Mouse (Mus musculus) C2C12 (cell line): ENCODE results near the gene Prkce. TPM values are rescaled to one million over a fixed set of nuclear protein-coding genes. Genes with fewer than 3 reads are reported as not detected.

Source experiments
- H3K27me3 ChIP-seq: one replicate; pipeline ENCODE4 v1.6.1; 2011; ENCODE audit not compliant: control insufficient read depth, insufficient read depth, insufficient read length
- H3K36me3 ChIP-seq: one replicate; pipeline ENCODE4 v1.6.1; 2011; ENCODE audit not compliant: control insufficient read depth, insufficient read depth
- H3K4me3 ChIP-seq: one replicate; pipeline ENCODE4 v1.5.1; 2011; ENCODE audit warnings: mild to moderate bottlenecking, control low read depth; ENCODE audit not compliant: poor library complexity, insufficient read depth, severe bottlenecking
- H3K79me2 ChIP-seq: one replicate; pipeline ENCODE4 v1.6.1; 2011; ENCODE audit not compliant: control insufficient read depth, insufficient read depth
- H3K79me3 ChIP-seq: one replicate; pipeline ENCODE4 v1.6.1; 2011; ENCODE audit warnings: low read depth, control low read depth
- H3ac ChIP-seq: one replicate; pipeline ENCODE3; 2011; ENCODE audit warnings: low read depth; ENCODE audit not compliant: control insufficient read depth, insufficient read length
- CEBPB ChIP-seq: IDR thresholded peaks from one replicate; pipeline ENCODE4 v1.6.1; 2011; ENCODE audit warnings: low read depth, mild to moderate bottlenecking, control low read depth, moderate library complexity
- CTCF ChIP-seq: IDR thresholded peaks from one replicate; pipeline ENCODE4 v1.5.1; 2011; ENCODE audit not compliant: control insufficient read depth, insufficient read depth, insufficient read length
- FOSL1 ChIP-seq: IDR thresholded peaks from one replicate; pipeline ENCODE4 v1.8.0; 2011; ENCODE audit warnings: mild to moderate bottlenecking, low read length; ENCODE audit not compliant: poor library complexity, insufficient read depth, severe bottlenecking
- MAX ChIP-seq: IDR thresholded peaks from one replicate; pipeline ENCODE4 v1.6.1; 2011; ENCODE audit warnings: mild to moderate bottlenecking, control low read depth
- MYOD1 ChIP-seq: IDR thresholded peaks from one replicate; pipeline ENCODE4 v1.6.1; 2011; ENCODE audit warnings: low read depth; ENCODE audit not compliant: control insufficient read depth, insufficient read length
- MYOG ChIP-seq: IDR thresholded peaks from one replicate; pipeline ENCODE4 v1.6.1; 2011; ENCODE audit not compliant: control insufficient read depth, insufficient read length; ENCODE audit errors: extremely low read depth
- USF1 ChIP-seq: IDR thresholded peaks from one replicate; pipeline ENCODE4 v1.6.1; 2011; ENCODE audit warnings: low read depth, mild to moderate bottlenecking, control low read depth, moderate library complexity
- polyA plus RNA-seq: library from polyadenylated mRNA; unstranded; fragments of >200 nt; fragmentation: generic; extraction: Trizol; gene quantifications from one replicate; pipeline ENCODE4 v1.2.1, GENCODE M21; 2012; ENCODE audit warnings: missing spikeins

The Prkce gene
- polyA plus RNA-seq, 1 experiment: 1.4 TPM

- Histone ChIP-seq H3K4me3 (no peak overlapping the region), H3K36me3 (no peaks in the 10 kb centered on the region), H3K79me2 (no peaks in the 10 kb centered on the region), H3K79me3 (no peaks in the 10 kb centered on the region), H3ac (no peak overlapping the region), H3K27me3 (no peaks in the 10 kb centered on the region)
- TF ChIP-seq MYOD1 (no peak), USF1 (no peak), MAX (no peak), FOSL1 (no peak), CEBPB (no peak), MYOG (no peak), CTCF (no peak)
Observed at GRCm38 (mm10) chr17:86274350-86274744, 106.8 kb downstream of the Prkce start.

GRCm38 (mm10) chr17:86276381-86276780 lies 108.8 kb downstream of the Prkce start:
- TF ChIP-seq CEBPB: no peak
- no peak for TF ChIP-seq FOSL1
- TF ChIP-seq MAX: no peak
- TF ChIP-seq MYOG: no peak
- TF ChIP-seq USF1: no peak
- TF ChIP-seq CTCF: no peak
- TF ChIP-seq MYOD1: no peak
- Histone ChIP-seq H3K36me3 (no peaks in the 10 kb centered on the region), H3K4me3 (no peak overlapping the region), H3K79me2 (no peaks in the 10 kb centered on the region), H3ac (no peak overlapping the region), H3K27me3 (no peaks in the 10 kb centered on the region), H3K79me3 (no peaks in the 10 kb centered on the region)

- Histone ChIP-seq H3K79me3 (no peaks in the 10 kb centered on the region), H3K36me3 (no peaks in the 10 kb centered on the region), H3K4me3 (no peak overlapping the region), H3K27me3 (no peaks in the 10 kb centered on the region), H3K79me2 (no peaks in the 10 kb centered on the region), H3ac (no peak overlapping the region)
- TF ChIP-seq MYOG: no peak
Observed at GRCm38 (mm10) chr17:86277032-86277798, 109.6 kb downstream of the Prkce start.

- no peaks in the 10 kb centered on the region for H3K36me3 ChIP-seq
- no peak overlapping the region for H3K4me3 ChIP-seq
- TF ChIP-seq FOSL1: no peak
- TF ChIP-seq USF1: no peak
- TF ChIP-seq CEBPB: no peak
- no peak for TF ChIP-seq MAX
- TF ChIP-seq MYOG: no peak
- no peaks in the 10 kb centered on the region for H3K79me3 ChIP-seq
- H3K79me2 ChIP-seq: no peaks in the 10 kb centered on the region
- H3ac ChIP-seq: no peak overlapping the region
- H3K27me3 ChIP-seq: no peaks in the 10 kb centered on the region
Observed at GRCm38 (mm10) chr17:86277999-86278526, 110.5 kb downstream of the Prkce start.

GRCm38 (mm10) chr17:86279751-86280150 lies 112.2 kb downstream of the Prkce start:
- H3K4me3 ChIP-seq: no peak overlapping the region
- H3K79me2 ChIP-seq: no peaks in the 10 kb centered on the region
- no peak for TF ChIP-seq FOSL1
- TF ChIP-seq CTCF: no peak
- TF ChIP-seq CEBPB: no peak
- no peak for TF ChIP-seq USF1
- TF ChIP-seq MAX: no peak
- TF ChIP-seq MYOD1: no peak
- TF ChIP-seq MYOG: no peak
- no peaks in the 10 kb centered on the region for H3K27me3 ChIP-seq
- no peak overlapping the region for H3ac ChIP-seq
- H3K36me3 ChIP-seq: no peaks in the 10 kb centered on the region
- no peaks in the 10 kb centered on the region for H3K79me3 ChIP-seq

- Histone ChIP-seq H3K79me2 (no peaks in the 10 kb centered on the region), H3K27me3 (no peaks in the 10 kb centered on the region), H3K36me3 (no peaks in the 10 kb centered on the region), H3K4me3 (no peak overlapping the region), H3K79me3 (no peaks in the 10 kb centered on the region), H3ac (no peak overlapping the region)
- TF ChIP-seq CTCF (no peak), MAX (no peak), FOSL1 (no peak), CEBPB (no peak), MYOD1 (no peak), MYOG (no peak), USF1 (no peak)
Observed at GRCm38 (mm10) chr17:86283741-86284140, 116.2 kb downstream of the Prkce start.
